Mouse (Mus musculus) spleen, postnatal 36 days (tissue): ENCODE measurements around the gene Prmt1.

ENCODE experiments used
- DNase-seq, 2 experiments: peaks; one replicate each; pipeline ENCODE4 v3.0.0; 2022; ENCODE audit warnings: low spot score in 2 of 2, mixed read lengths in 1 of 2

Gene Prmt1

DNA sequence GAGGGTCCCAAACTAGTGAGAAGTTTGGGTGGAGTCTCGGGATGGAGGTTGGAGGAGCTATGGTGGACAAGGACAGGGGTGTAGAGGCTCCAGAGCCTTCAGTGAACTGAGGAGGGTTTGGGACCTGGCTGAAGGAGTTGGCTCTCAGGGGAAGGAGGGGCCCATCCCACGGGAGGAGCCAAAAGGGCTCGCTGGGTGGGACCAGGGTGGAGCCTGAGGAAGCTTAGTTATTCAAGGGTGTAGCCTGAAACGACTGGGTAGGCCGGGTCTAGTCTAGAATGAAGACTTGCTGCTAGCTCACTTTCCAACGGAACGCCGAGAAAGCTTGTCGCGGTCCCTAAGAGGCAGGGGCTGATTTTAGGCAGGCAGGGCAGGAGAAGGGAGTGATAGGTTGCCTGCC is 34.4 kb downstream of the Prmt1 start:
- DNase-seq, result peak; percentile 30 to 50

DNA sequence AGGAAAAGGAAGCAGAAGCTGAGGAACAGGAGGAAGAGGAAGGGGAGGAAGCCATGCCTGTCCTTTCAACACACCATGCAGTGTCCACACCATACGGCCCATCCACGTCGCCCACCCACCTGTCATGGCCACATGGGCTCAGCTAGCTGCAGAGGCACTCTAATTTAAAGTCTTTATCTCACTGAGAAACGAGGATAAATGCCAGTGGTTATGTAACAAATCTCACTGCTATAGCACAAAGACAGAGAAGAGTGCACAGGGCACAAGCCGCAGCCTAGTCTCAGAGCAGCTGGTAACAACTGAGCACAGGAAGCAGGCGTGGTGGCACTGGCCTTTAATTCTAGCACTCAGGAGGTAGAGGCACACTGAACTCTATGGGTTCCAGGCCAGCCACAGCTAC is 36.4 kb downstream of the Prmt1 start:
- DNase-seq, result no peak

DNA sequence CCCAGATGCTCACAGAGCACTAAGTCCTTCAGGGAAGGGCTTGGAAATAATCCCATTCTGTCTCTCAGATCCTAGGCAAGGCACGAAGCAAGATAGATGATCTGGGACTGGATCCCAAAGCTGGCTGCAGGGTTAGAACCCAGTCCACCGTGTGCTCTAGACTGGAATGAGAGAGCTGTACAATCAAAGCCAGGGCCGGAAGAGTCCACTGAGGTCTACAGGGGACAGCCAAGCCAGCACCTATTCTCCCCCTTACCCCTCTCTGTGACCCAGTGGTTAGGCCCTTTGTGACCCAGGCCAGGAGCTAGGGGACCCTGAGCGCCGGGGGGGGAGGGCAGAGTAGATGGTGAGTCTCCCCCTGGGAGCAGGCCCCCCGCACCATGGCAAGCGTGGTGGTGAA is 43.5 kb downstream of the Prmt1 start, which contains the start of gene Tsks:
TSS of gene Tsks (plus strand) at position 301 of the 400 bp plus-strand sequence.
- DNase-seq, result no peak

DNA sequence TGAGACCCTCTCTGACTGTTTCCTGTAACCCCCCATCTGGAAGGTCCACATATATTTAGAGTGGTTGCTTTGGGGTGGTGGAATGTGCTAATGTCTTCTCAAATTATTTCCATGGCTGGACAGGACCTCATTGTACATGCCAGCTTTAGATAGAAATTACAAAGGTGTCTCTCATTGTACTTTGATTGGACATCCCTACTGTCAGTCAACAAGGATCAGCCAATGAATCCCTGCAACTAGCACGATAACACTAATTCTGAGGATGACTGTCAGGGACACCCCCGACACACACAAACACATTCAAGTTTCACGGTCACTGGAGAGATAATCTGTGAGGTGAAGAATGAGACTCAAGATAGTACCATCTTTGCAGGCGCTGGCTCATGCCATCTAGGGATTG is 47.7 kb downstream of the Prmt1 start:
- no peak for DNase-seq

DNA sequence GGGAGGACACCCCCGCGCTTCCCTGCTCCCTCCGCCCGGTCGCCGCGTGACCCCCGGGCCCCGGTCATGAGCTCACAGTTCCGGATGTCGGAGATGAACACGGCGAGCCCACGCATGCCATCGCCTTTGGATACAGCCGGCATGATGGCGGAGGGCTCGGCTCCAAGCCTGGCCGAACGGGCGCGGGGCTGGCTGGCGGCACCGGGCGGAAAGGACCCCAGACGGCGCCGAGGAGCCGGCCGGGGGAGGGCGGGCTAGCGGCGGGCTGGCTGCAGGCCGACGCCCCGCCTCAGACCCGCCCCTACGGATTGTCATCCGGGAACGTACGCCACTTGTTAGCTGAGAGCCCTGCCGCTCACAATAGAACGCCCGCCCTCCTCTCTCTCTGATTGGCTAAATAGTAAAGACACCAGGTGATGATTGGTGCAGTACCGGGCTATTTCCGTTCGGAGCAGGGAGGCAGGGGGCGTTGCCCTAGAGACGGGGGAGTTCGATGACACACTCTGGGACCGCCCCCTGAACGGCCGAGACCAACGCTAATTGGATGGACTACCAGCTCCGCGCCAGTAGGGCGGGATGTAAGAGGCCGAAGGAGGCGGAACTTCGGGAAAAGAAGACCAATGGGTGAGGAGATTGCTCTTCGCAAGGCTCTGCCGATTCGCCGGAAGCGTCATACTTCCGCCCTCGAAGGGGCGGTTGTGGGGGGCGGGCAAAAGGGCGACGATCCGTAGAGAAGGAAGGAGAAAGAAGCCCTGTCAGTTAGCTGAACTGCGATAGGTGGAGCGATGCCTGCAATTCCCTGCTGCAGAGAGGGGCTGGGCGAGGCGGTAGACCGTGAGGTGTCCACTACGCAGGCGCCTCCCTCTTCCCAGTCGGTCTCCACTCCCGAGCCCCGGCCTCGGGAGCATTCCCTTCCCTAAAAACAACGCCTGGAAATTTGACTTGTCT is 56.9 kb downstream of the Prmt1 start, which contains the start of gene Ap2a1:
TSS of gene Ap2a1 (minus strand) at position 293 of the 948 bp plus-strand sequence.
- DNase-seq, result peak; percentile 100

DNA sequence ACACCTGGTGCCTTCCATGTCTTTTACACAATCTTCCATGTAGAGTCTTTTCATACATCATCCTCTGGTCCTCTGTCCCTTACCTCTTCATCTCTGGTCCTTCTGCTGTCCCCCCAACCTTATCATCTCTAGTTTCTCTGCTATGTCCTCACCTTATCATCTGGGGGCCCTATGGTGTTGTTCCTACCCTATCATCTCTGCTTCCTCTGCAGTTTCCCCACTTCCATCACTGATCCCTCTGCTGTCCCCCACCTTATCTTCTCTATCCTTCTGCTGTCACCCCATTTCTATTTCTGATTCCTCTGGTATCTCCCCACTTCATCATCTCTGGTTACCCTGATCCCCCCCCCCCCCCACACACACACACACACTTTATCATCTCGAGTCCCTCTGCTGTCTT is 57.8 kb downstream of the Prmt1 start:
- no peak for DNase-seq
